Mouse (Mus musculus) midbrain, postnatal 0 days (tissue): ENCODE measurements around the gene Cadm2. TPM values are rescaled to one million over a fixed set of nuclear protein-coding genes. Genes with fewer than 3 reads are reported as not detected.
A peak's percentile ranks its signal among the peaks of the same experiment; 100 is the strongest.

Experiments
- ATAC-seq: fragments of 200-750 bp; cut with Nextera tagmentation; 2 replicates; pipeline ENCODE4 v1.8.0; 2017; ENCODE audit warnings: moderate number of reproducible peaks, mild to moderate bottlenecking, moderate TSS enrichment, moderate library complexity; ENCODE audit not compliant: low FRiP score
- DNase-seq: peaks from one replicate; pipeline ENCODE4 v3.0.0-alpha.2; 2015; ENCODE audit warnings: low spot score
- H3K27ac ChIP-seq: fragments of 300-500 bp; sonication (generic); 2 replicates; pipeline ENCODE4 v1.5.1; 2014; ENCODE audit warnings: low read depth, mild to moderate bottlenecking, low read length, mixed read lengths
- H3K27me3 ChIP-seq: fragments of 300-500 bp; sonication (generic); 2 replicates; pipeline ENCODE4 v1.6.1; 2014; ENCODE audit warnings: low read length, control low read depth, mixed read lengths; ENCODE audit not compliant: insufficient read depth
- H3K36me3 ChIP-seq: fragments of 300-500 bp; sonication (generic); 2 replicates; pipeline ENCODE4 v1.6.1; 2014; ENCODE audit warnings: low read length, control low read depth, mixed read lengths; ENCODE audit not compliant: insufficient read depth
- H3K4me1 ChIP-seq: fragments of 300-500 bp; sonication (generic); 2 replicates; pipeline ENCODE4 v1.6.1; 2014; ENCODE audit warnings: mild to moderate bottlenecking, control low read depth, antibody characterized with exemption, low read length, mixed read lengths; ENCODE audit not compliant: insufficient read depth
- H3K4me2 ChIP-seq: fragments of 300-500 bp; sonication (generic); 2 replicates; pipeline ENCODE4 v1.6.1; 2014; ENCODE audit warnings: low read depth, mild to moderate bottlenecking, low read length, mixed read lengths; ENCODE audit not compliant: poor library complexity, severe bottlenecking
- H3K4me3 ChIP-seq: fragments of 300-500 bp; sonication (generic); 2 replicates; pipeline ENCODE4 v1.5.1; 2014; ENCODE audit warnings: low read depth, mild to moderate bottlenecking, low read length, moderate library complexity
- H3K9ac ChIP-seq: fragments of 300-500 bp; sonication (generic); replicated peaks from 2 replicates; pipeline ENCODE4 v1.6.1; 2014; ENCODE audit warnings: mild to moderate bottlenecking, low read length, moderate library complexity, mixed read lengths; ENCODE audit not compliant: poor library complexity, severe bottlenecking
- H3K9me3 ChIP-seq: fragments of 300-500 bp; sonication (generic); 2 replicates; pipeline ENCODE4 v1.6.1; 2016; ENCODE audit warnings: low read length, control low read depth
- CTCF ChIP-seq: IDR thresholded peaks from 2 replicates; pipeline ENCODE4 v1.5.1; 2016; ENCODE audit warnings: antibody characterized with exemption, mild to moderate bottlenecking
- WGBS: fragments of 180-500 bp; shearing (Covaris S2); extraction: QIAGEN DNeasy Blood & Tissue Kit; methylation state at CpG from one replicate; pipeline ENCODE4 v1.1.7; 2014; 5-methylcytosine and 5-hydroxymethylcytosine counted together
- polyA plus RNA-seq: library from polyadenylated mRNA; unstranded; fragments of >200 nt; fragmentation: Nextera tagmentation; extraction: Ambion mirVana; gene quantifications from 2 replicates; pipeline ENCODE4 v1.2.1, GENCODE M21; 2015
- total RNA-seq: library from RNA; depleted of rRNA; stranded (reverse); fragments of >200 nt; gene quantifications from 2 replicates; pipeline ENCODE4 v1.2.3, GENCODE M21; 2014

Cadm2 gene
- total and polyA plus RNA-seq, 2 experiments from 2014 or later = 82.8 to 92.0 TPM

GRCm38 (mm10) chr16:67482542-67482941 lies 138.2 kb downstream of the Cadm2 start:
- Histone ChIP-seq H3K9ac (no peak overlapping the region), H3K9me3 (no peaks in the 10 kb centered on the region), H3K4me2 (no peak overlapping the region), H3K36me3 (no peaks in the 10 kb centered on the region), H3K27ac (0 out of 2 replicates have a peak overlapping the region, but pooled peaks have one; percentile 18), H3K4me1 (no peaks in the 10 kb centered on the region), H3K27me3 (no peaks in the 10 kb centered on the region), H3K4me3 (no peak overlapping the region)
- ATAC-seq (no peak), DNase-seq (peak; percentile 8)
- TF ChIP-seq CTCF = no peak
- 62% methylated on average over 7 of the region's 7 CpGs for WGBS

GRCm38 (mm10) chr16:67467041-67467440 lies 153.7 kb downstream of the Cadm2 start:
- WGBS = 82% methylated on average over 3 of the region's 3 CpGs
- no peak for ATAC-seq
- H3K4me3 ChIP-seq = no peak overlapping the region

GRCm38 (mm10) chr16:67436301-67436700 lies 184.4 kb downstream of the Cadm2 start:
- H3K9ac ChIP-seq = no peak overlapping the region
- no peak for DNase-seq
- H3K4me3 ChIP-seq = no peak overlapping the region
- H3K36me3 ChIP-seq = no peaks in the 10 kb centered on the region
- no peaks in the 10 kb centered on the region for H3K9me3 ChIP-seq
- no peak overlapping the region for H3K27ac ChIP-seq
- no peaks in the 10 kb centered on the region for H3K27me3 ChIP-seq
- ATAC-seq = no peak
- no peak for TF ChIP-seq CTCF
- H3K4me1 ChIP-seq = no peaks in the 10 kb centered on the region
- WGBS = 59% methylated on average over 4 of the region's 4 CpGs
- H3K4me2 ChIP-seq = no peak overlapping the region

More at GRCm38 (mm10) chr16:67467041-67467440, 153.7 kb downstream of the Cadm2 start:
- no peak overlapping the region for H3K9ac ChIP-seq
- H3K4me1 ChIP-seq = no peaks in the 10 kb centered on the region
- no peaks in the 10 kb centered on the region for H3K9me3 ChIP-seq
- H3K4me2 ChIP-seq = no peak overlapping the region
- no peaks in the 10 kb centered on the region for H3K36me3 ChIP-seq
- no peaks in the 10 kb centered on the region for H3K27me3 ChIP-seq
- no peak overlapping the region for H3K27ac ChIP-seq
- no peak for TF ChIP-seq CTCF
- no peak for DNase-seq

GRCm38 (mm10) chr16:67425371-67425770 lies 195.3 kb downstream of the Cadm2 start:
- no peak for TF ChIP-seq CTCF
- no peak overlapping the region for H3K9ac ChIP-seq
- H3K9me3 ChIP-seq = no peaks in the 10 kb centered on the region
- H3K4me3 ChIP-seq = no peak overlapping the region
- H3K27me3 ChIP-seq = no peaks in the 10 kb centered on the region
- no peak for ATAC-seq
- H3K4me2 ChIP-seq = no peak overlapping the region
- WGBS = 61% methylated on average over 1 of the region's 1 CpGs
- no peak overlapping the region for H3K27ac ChIP-seq
- DNase-seq = no peak
- H3K4me1 ChIP-seq = no peaks in the 10 kb centered on the region
- H3K36me3 ChIP-seq = no peaks in the 10 kb centered on the region

- TF ChIP-seq CTCF = no peak
- H3K27me3 ChIP-seq = no peaks in the 10 kb centered on the region
- ATAC-seq = no peak
- no peaks in the 10 kb centered on the region for H3K4me1 ChIP-seq
- 57% methylated on average over 3 of the region's 3 CpGs for WGBS
- DNase-seq = no peak
- H3K4me2 ChIP-seq = no peak overlapping the region
- no peak overlapping the region for H3K9ac ChIP-seq
- no peak overlapping the region for H3K4me3 ChIP-seq
- H3K27ac ChIP-seq = no peak overlapping the region
- no peaks in the 10 kb centered on the region for H3K36me3 ChIP-seq
- no peaks in the 10 kb centered on the region for H3K9me3 ChIP-seq
Observed at GRCm38 (mm10) chr16:67410926-67411325, 209.8 kb downstream of the Cadm2 start.

- 41% methylated on average over 2 of the region's 2 CpGs for WGBS
- Histone ChIP-seq H3K4me3 (no peak overlapping the region), H3K27me3 (no peaks in the 10 kb centered on the region), H3K9ac (no peak overlapping the region), H3K27ac (no peak overlapping the region), H3K4me2 (no peak overlapping the region), H3K9me3 (no peaks in the 10 kb centered on the region), H3K36me3 (no peaks in the 10 kb centered on the region), H3K4me1 (no peaks in the 10 kb centered on the region)
- peak; percentile 42 for DNase-seq
- ATAC-seq = no peak
- no peak for TF ChIP-seq CTCF
Observed at GRCm38 (mm10) chr16:67410482-67410881, 210.2 kb downstream of the Cadm2 start.
